Mouse (Mus musculus) CH12.LX (cell line): Measurements from ENCODE around the gene Itpr1. TPM values are rescaled to one million over a fixed set of nuclear protein-coding genes. Genes with fewer than 3 reads are reported as not detected.

Experiments used
- DNase-seq: peaks from one replicate; pipeline ENCODE4 v3.0.0-alpha.2; 2013; ENCODE audit errors: extremely low read depth
- H3K27ac ChIP-seq: 2 replicates; pipeline ENCODE4 v1.5.1; 2012; ENCODE audit warnings: low read depth, mild to moderate bottlenecking, control low read depth, moderate library complexity; ENCODE audit not compliant: insufficient read depth
- H3K27me3 ChIP-seq: replicated peaks from 2 replicates; pipeline ENCODE3; 2012; ENCODE audit warnings: inconsistent platforms
- H3K36me3 ChIP-seq, 2 experiments: replicated peaks in 1 of 2; 2 replicates each; pipeline versions ENCODE3 to v1.6.1; 2012; ENCODE audit warnings: inconsistent platforms in 1 of 2, low read length in 1 of 2, mild to moderate bottlenecking in 1 of 2, mixed read lengths in 1 of 2, moderate library complexity in 1 of 2; ENCODE audit not compliant: control insufficient read depth in 1 of 2, insufficient read depth in 1 of 2
- H3K4me1 ChIP-seq, 2 experiments: 2 replicates each; pipeline ENCODE4 v1.6.1; 2012; ENCODE audit warnings: inconsistent platforms in 1 of 2, moderate library complexity in 1 of 2; ENCODE audit not compliant: insufficient read depth in 2 of 2, control insufficient read depth in 1 of 2
- H3K4me2 ChIP-seq: 2 replicates; pipeline ENCODE4 v1.6.1; 2012; ENCODE audit warnings: low read depth, mild to moderate bottlenecking, control low read depth; ENCODE audit not compliant: poor library complexity, insufficient read depth, severe bottlenecking
- H3K4me3 ChIP-seq, 3 experiments: fragments of 150-350 bp in 1 of 3; sonication (generic) in 1 of 3; replicated peaks in 1 of 3; 2 replicates each; pipeline versions ENCODE3 to v1.5.1; 2011 to 2012; ENCODE audit warnings: low read depth in 2 of 3, low read length in 2 of 3, mild to moderate bottlenecking in 2 of 3, moderate library complexity in 2 of 3, control low read depth in 1 of 3, improper control_type of control experiment in 1 of 3, inconsistent platforms in 1 of 3, mixed read lengths in 1 of 3; ENCODE audit not compliant: poor library complexity in 1 of 3
- H3K79me2 ChIP-seq: replicated peaks from 2 replicates; pipeline ENCODE4 v1.6.1; 2012; ENCODE audit warnings: mild to moderate bottlenecking, moderate library complexity; ENCODE audit not compliant: control insufficient read depth, poor library complexity, insufficient read depth, severe bottlenecking; ENCODE audit errors: extremely low read depth
- H3K9ac ChIP-seq: 2 replicates; pipeline ENCODE4 v1.6.1; 2012; ENCODE audit warnings: low read depth, mild to moderate bottlenecking, control low read depth, moderate library complexity; ENCODE audit not compliant: insufficient read depth
- H3K9me3 ChIP-seq: replicated peaks from 2 replicates; pipeline ENCODE3; 2012; ENCODE audit warnings: low read length, inconsistent platforms, mixed read lengths
- BHLHE40 ChIP-seq: IDR thresholded peaks from 2 replicates; pipeline ENCODE4 v1.6.1; 2011; ENCODE audit warnings: mild to moderate bottlenecking, low read depth, low read length, improper control_type of control experiment
- CTCF ChIP-seq, 2 experiments: IDR thresholded peaks in 1 of 2; conservative IDR thresholded peaks in 1 of 2; 2 replicates each; pipeline ENCODE4 v1.5.1; 2011 to 2012; ENCODE audit warnings: low read depth in 2 of 2, low read length in 2 of 2, improper control_type of control experiment in 1 of 2, inconsistent platforms in 1 of 2, mild to moderate bottlenecking in 1 of 2, moderate library complexity in 1 of 2
- E2F4 ChIP-seq: IDR thresholded peaks from 2 replicates; pipeline ENCODE4 v1.6.1; 2011; ENCODE audit warnings: low read depth, low read length, improper control_type of control experiment; ENCODE audit not compliant: insufficient replicate concordance
- ELF1 ChIP-seq: IDR thresholded peaks from 2 replicates; pipeline ENCODE4 v1.6.1; 2014; ENCODE audit warnings: low read depth, mild to moderate bottlenecking, inconsistent platforms, low read length, improper control_type of control experiment
- GABPA ChIP-seq: IDR thresholded peaks from 2 replicates; pipeline ENCODE4 v1.6.1; 2012; ENCODE audit warnings: low read depth, low read length, improper control_type of control experiment, inconsistent platforms; ENCODE audit not compliant: insufficient replicate concordance
- KAT2A ChIP-seq: IDR thresholded peaks from 2 replicates; pipeline ENCODE4 v1.6.1; 2012; ENCODE audit warnings: low read length, improper control_type of control experiment, inconsistent platforms; ENCODE audit not compliant: insufficient replicate concordance
- MAFK ChIP-seq: IDR thresholded peaks from 2 replicates; pipeline ENCODE4 v1.6.1; 2011; ENCODE audit warnings: low read length, improper control_type of control experiment; ENCODE audit not compliant: insufficient replicate concordance
- MAX ChIP-seq: IDR thresholded peaks from 2 replicates; pipeline ENCODE4 v1.6.1; 2011; ENCODE audit warnings: low read length, improper control_type of control experiment
- MAZ ChIP-seq: IDR thresholded peaks from 2 replicates; pipeline ENCODE4 v1.6.1; 2012; ENCODE audit warnings: low read depth, mild to moderate bottlenecking, inconsistent platforms, low read length, improper control_type of control experiment, moderate library complexity
- MEF2A ChIP-seq: IDR thresholded peaks from 2 replicates; pipeline ENCODE4 v1.6.1; 2014; ENCODE audit warnings: low read depth, mild to moderate bottlenecking, inconsistent platforms, low read length, improper control_type of control experiment, borderline replicate concordance
- MXI1 ChIP-seq: IDR thresholded peaks from 2 replicates; pipeline ENCODE4 v1.6.1; 2011; ENCODE audit warnings: mild to moderate bottlenecking, low read depth, low read length, improper control_type of control experiment
- NELFE ChIP-seq: IDR thresholded peaks from 2 replicates; pipeline ENCODE4 v1.6.1; 2011; ENCODE audit warnings: low read depth, low read length, improper control_type of control experiment
- PAX5 ChIP-seq: IDR thresholded peaks from 2 replicates; pipeline ENCODE4 v1.6.1; 2012; ENCODE audit warnings: low read length, inconsistent platforms, mixed read lengths
- RAD21 ChIP-seq: IDR thresholded peaks from 2 replicates; pipeline ENCODE4 v1.6.1; 2011; ENCODE audit warnings: low read depth, mild to moderate bottlenecking, low read length, improper control_type of control experiment, moderate library complexity
- SMC3 ChIP-seq: IDR thresholded peaks from 2 replicates; pipeline ENCODE4 v1.6.1; 2011; ENCODE audit warnings: low read depth, low read length, improper control_type of control experiment
- USF2 ChIP-seq: conservative IDR thresholded peaks from 2 replicates; pipeline ENCODE4 v1.6.1; 2011; ENCODE audit warnings: low read depth, low read length, improper control_type of control experiment
- dilution Hi-C: fragments of 300-500 bp; cut with MboI; formaldehyde crosslinking; loops from 2 replicates; pipeline ENCODE4 v1.14.3; 2020; ENCODE audit warnings: low sequenced_read_pairs; ENCODE audit not compliant: extremely low pct_unique_long_range_greater_than_20kb, extremely low pct_ligation_motif_present
- in situ Hi-C: fragments of 300-500 bp; cut with MboI; formaldehyde crosslinking; loops from 3 replicates; pipeline ENCODE4 v1.14.3; 2019; ENCODE audit warnings: low sequenced_read_pairs, low pct_ligation_motif_present, low pct_unique_long_range_greater_than_20kb, mixed read lengths
- polyA plus RNA-seq: library from polyadenylated mRNA; unstranded; fragments of >175 nt; gene quantifications from 2 replicates; pipeline ENCODE4 v1.2.1, GENCODE M21; 2012; ENCODE audit warnings: low read depth; ENCODE audit not compliant: insufficient read length
- total RNA-seq, 2 experiments: library from RNA; depleted of rRNA; stranded (reverse); fragments of 300-350 nt in 1 of 2; fragments of >200 nt in 1 of 2; gene quantifications; 2 replicates each; pipeline ENCODE4 v1.2.3; 2012 to 2014

Gene Itpr1
- total and polyA plus RNA-seq, 3 experiments, result 42.8 to 73.1 (median 53.4) TPM

- Histone ChIP-seq H3K27ac (no peak overlapping the region), H3K27me3 (no peaks in the 10 kb centered on the region), H3K9ac (no peak overlapping the region), H3K9me3 (no peaks in the 10 kb centered on the region), H3K79me2 (peaks cover 50% of the 10 kb centered on the region), H3K4me2 (no peak overlapping the region), H3K4me3 (no peak overlapping the region), H3K36me3 (peaks cover 7 to 58% of the 10 kb centered on the region in 2 experiments), H3K4me1 (peaks cover 7 to 60% of the 10 kb centered on the region in 2 experiments; a peak in 3 of 4 replicates)
- TF ChIP-seq GABPA, result no peak
- TF ChIP-seq PAX5, result no peak
- no peak for TF ChIP-seq BHLHE40
- no peak for TF ChIP-seq KAT2A
- no peak for TF ChIP-seq MAX
- no peak for TF ChIP-seq MAFK
- no peak for DNase-seq
- in situ Hi-C loops (no loop called here), dilution Hi-C loops (no loop called here)
Measured at GRCm38 (mm10) chr6:108217987-108218386, 5.1 kb downstream of the Itpr1 start.

GRCm38 (mm10) chr6:108222435-108222834, 9.5 kb downstream of the Itpr1 start:
- Histone ChIP-seq H3K4me3 (no peak overlapping the region), H3K27ac (peak overlapping the region; percentile 6; the same call in 1 of the 2 replicates), H3K27me3 (no peaks in the 10 kb centered on the region), H3K36me3 (peaks cover 6 to 61% of the 10 kb centered on the region in 2 experiments), H3K4me1 (peaks cover 16 to 77% of the 10 kb centered on the region in 2 experiments; a peak in 3 of 4 replicates), H3K9ac (peak overlapping the region; percentile 34; the same call in 1 of the 2 replicates), H3K79me2 (peaks cover 68% of the 10 kb centered on the region), H3K9me3 (no peaks in the 10 kb centered on the region), H3K4me2 (peak overlapping the region; percentile 43)
- TF ChIP-seq SMC3 (no peak), MAZ (no peak), CTCF (conservative IDR thresholded peaks at IDR 0.05 in 1 of 2, IDR thresholded peaks at IDR 0.05 in 1 of 2; ENCODE audit: low read depth in 2 of 2, low read length in 2 of 2) (no peak), USF2 (no peak), MEF2A (no peak), NELFE (no peak), E2F4 (no peak), ELF1 (no peak), RAD21 (no peak), MXI1 (no peak)
- no peak for DNase-seq
- dilution Hi-C loops (no loop called here), in situ Hi-C loops (loop anchor here (10.0 kb wide), 1 partner anchor 102 kb away; no protein-coding TSS in a partner anchor)
